Mouse (Mus musculus) liver, embryonic 14.5 days (tissue): ENCODE results near the gene Srm. TPM values are rescaled to one million over a fixed set of nuclear protein-coding genes. Genes with fewer than 3 reads are reported as not detected.

Source experiments
- ATAC-seq: fragments of 200-750 bp; cut with Nextera tagmentation; 2 replicates; pipeline ENCODE4 v1.8.0; 2017; ENCODE audit warnings: moderate number of reproducible peaks, mild to moderate bottlenecking, moderate library complexity; ENCODE audit not compliant: insufficient read depth
- DNase-seq, 3 experiments: peaks; one replicate each; pipeline ENCODE4 v3.0.0-alpha.2; 2012 to 2013; ENCODE audit warnings: low read depth in 3 of 3, low spot score in 3 of 3
- H3K27ac ChIP-seq: fragments of 300-500 bp; sonication (generic); 2 replicates; pipeline ENCODE4 v1.5.1; 2014; ENCODE audit warnings: moderate library complexity, mild to moderate bottlenecking, control low read depth, inconsistent platforms
- H3K27me3 ChIP-seq: fragments of 300-500 bp; sonication (generic); 2 replicates; pipeline ENCODE4 v1.6.1; 2014; ENCODE audit warnings: mild to moderate bottlenecking, low read length, moderate library complexity; ENCODE audit not compliant: control insufficient read depth, insufficient read depth
- H3K36me3 ChIP-seq: fragments of 300-500 bp; sonication (generic); replicated peaks from 2 replicates; pipeline ENCODE4 v1.6.1; 2014; ENCODE audit warnings: low read depth; ENCODE audit not compliant: control insufficient read depth, insufficient read depth
- H3K4me1 ChIP-seq, 2 experiments: fragments of 200-500 bp in 1 of 2; fragments of 300-500 bp in 1 of 2; sonication (generic) in 1 of 2; replicated peaks; 2 replicates each; pipeline ENCODE4 v1.6.1; 2012 to 2014; ENCODE audit warnings: antibody characterized with exemption in 1 of 2, inconsistent platforms in 1 of 2, low read length in 1 of 2; ENCODE audit not compliant: control insufficient read depth in 2 of 2, insufficient read depth in 2 of 2
- H3K4me2 ChIP-seq: fragments of 300-500 bp; sonication (generic); 2 replicates; pipeline ENCODE4 v1.6.1; 2014; ENCODE audit warnings: low read depth, mild to moderate bottlenecking, control low read depth, moderate library complexity
- H3K4me3 ChIP-seq, 2 experiments: fragments of 200-500 bp in 1 of 2; fragments of 300-500 bp in 1 of 2; sonication (generic) in 1 of 2; 2 replicates each; pipeline ENCODE4 v1.5.1; 2012 to 2014; ENCODE audit warnings: low read depth in 2 of 2, low read length in 2 of 2, mild to moderate bottlenecking in 2 of 2, control low read depth in 1 of 2, inconsistent platforms in 1 of 2, moderate library complexity in 1 of 2; ENCODE audit not compliant: insufficient read depth in 1 of 2
- H3K9ac ChIP-seq: fragments of 300-500 bp; sonication (generic); replicated peaks from 2 replicates; pipeline ENCODE4 v1.6.1; 2014; ENCODE audit warnings: mild to moderate bottlenecking, control low read depth, moderate library complexity
- H3K9me3 ChIP-seq: fragments of 300-500 bp; sonication (generic); 2 replicates; pipeline ENCODE4 v1.6.1; 2016; ENCODE audit warnings: low read length, mixed read lengths; ENCODE audit not compliant: control insufficient read depth
- CTCF ChIP-seq: IDR thresholded peaks from 2 replicates; pipeline ENCODE4 v1.5.1; 2016; ENCODE audit warnings: antibody characterized with exemption, low read depth, control low read depth
- EP300 ChIP-seq: IDR thresholded peaks from 2 replicates; pipeline ENCODE4 v1.6.1; 2016; ENCODE audit warnings: antibody characterized with exemption, low read depth
- WGBS: fragments of 180-500 bp; shearing (Covaris S2); extraction: QIAGEN DNeasy Blood & Tissue Kit; methylation state at CpG from one replicate; pipeline ENCODE4 v1.1.7; 2014; ENCODE audit not compliant: insufficient replicate concordance; 5-methylcytosine and 5-hydroxymethylcytosine counted together
- polyA plus RNA-seq, 2 experiments: library from polyadenylated mRNA; depleted of rRNA in 1 of 2; stranded (reverse) in 1 of 2; unstranded in 1 of 2; fragments of >200 nt; fragmentation: Nextera tagmentation in 1 of 2; extraction: Ambion mirVana in 1 of 2; gene quantifications; 2 replicates each; pipeline versions ENCODE4 v1.2.1 to v1.2.3; 2012 to 2014

Srm gene
- polyA plus RNA-seq, 2 experiments = 86.1 to 129 TPM

- no peak for TF ChIP-seq EP300
- no peak for TF ChIP-seq CTCF
- 78% methylated on average over 12 of the region's 12 CpGs for WGBS
- Histone ChIP-seq H3K27ac (no peak overlapping the region), H3K4me1 (peaks cover 0 to 3% of the 10 kb centered on the region in 2 experiments; a peak in 1 of 4 replicates), H3K4me3 (no peak overlapping the region), H3K9me3 (no peaks in the 10 kb centered on the region), H3K27me3 (no peaks in the 10 kb centered on the region), H3K4me2 (no peak overlapping the region), H3K9ac (no peak overlapping the region), H3K36me3 (peaks cover 30% of the 10 kb centered on the region)
- ATAC-seq (no peak), DNase-seq (no peak)
Measured at GRCm38 (mm10) chr4:148598826-148599225, 7.5 kb downstream of the Srm start.

- peaks cover 0 to 3% of the 10 kb centered on the region in 2 experiments; a peak in 1 of 4 replicates for H3K4me1 ChIP-seq
- no peak overlapping the region for H3K4me2 ChIP-seq
- H3K27me3 ChIP-seq = no peaks in the 10 kb centered on the region
- 72% methylated on average over 4 of the region's 4 CpGs for WGBS
- no peak overlapping the region for H3K9ac ChIP-seq
- no peaks in the 10 kb centered on the region for H3K9me3 ChIP-seq
- H3K36me3 ChIP-seq = peaks cover 15% of the 10 kb centered on the region
- ATAC-seq (no peak), DNase-seq (no peak)
- H3K27ac ChIP-seq = no peak overlapping the region
- TF ChIP-seq CTCF (no peak), EP300 (no peak)
- no peak overlapping the region for H3K4me3 ChIP-seq
Measured at GRCm38 (mm10) chr4:148600316-148600715, 9.0 kb downstream of the Srm start.

- no peak overlapping the region for H3K4me3 ChIP-seq
- no peaks in the 10 kb centered on the region for H3K27me3 ChIP-seq
- DNase-seq (no peak), ATAC-seq (no peak)
- H3K9me3 ChIP-seq = no peaks in the 10 kb centered on the region
- H3K4me2 ChIP-seq = no peak overlapping the region
- H3K27ac ChIP-seq = no peak overlapping the region
- WGBS = 51% methylated on average over 4 of the region's 4 CpGs
- H3K9ac ChIP-seq = no peak overlapping the region
- H3K36me3 ChIP-seq = peaks cover under 1% of the 10 kb centered on the region
- peaks cover 0 to 3% of the 10 kb centered on the region in 2 experiments; a peak in 1 of 4 replicates for H3K4me1 ChIP-seq
- TF ChIP-seq CTCF = no peak
- TF ChIP-seq EP300 = no peak
Measured at GRCm38 (mm10) chr4:148601871-148602270, 10.6 kb downstream of the Srm start.

- ATAC-seq (peak; percentile 14; the same call in 1 of the 2 replicates), DNase-seq (no peak)
- peak within 1 kb of the TSS; percentile 10 to 20; a peak in 2 of 4 replicates for H3K4me3 ChIP-seq
- TF ChIP-seq CTCF (no peak), EP300 (no peak)
- no peaks in the 10 kb centered on the region for H3K9me3 ChIP-seq
- no peaks in the 10 kb centered on the region for H3K36me3 ChIP-seq
- no peaks in the 10 kb centered on the region for H3K27me3 ChIP-seq
- H3K9ac ChIP-seq = no peak within 1 kb of the TSS
- H3K27ac ChIP-seq = no peak within 1 kb of the TSS
- 59% methylated on average over 14 of the region's 14 CpGs for WGBS
- H3K4me2 ChIP-seq = peak within 1 kb of the TSS; percentile 21
- peaks cover 0 to 3% of the 10 kb centered on the region in 2 experiments; a peak in 1 of 4 replicates for H3K4me1 ChIP-seq
Measured at GRCm38 (mm10) chr4:148602357-148603120, 11.2 kb downstream of the Srm start, which contains the start of gene Masp2. Gene Masp2, plus strand, starts transcription at chr4:148602554.

- Histone ChIP-seq H3K9ac (no peak overlapping the region), H3K4me3 (no peak overlapping the region), H3K4me2 (no peak overlapping the region), H3K9me3 (no peaks in the 10 kb centered on the region), H3K27me3 (no peaks in the 10 kb centered on the region), H3K27ac (no peak overlapping the region), H3K36me3 (no peaks in the 10 kb centered on the region), H3K4me1 (peaks cover 0 to 3% of the 10 kb centered on the region in 2 experiments; a peak in 1 of 4 replicates)
- WGBS = 69% methylated on average over 10 of the region's 10 CpGs
- TF ChIP-seq EP300 = no peak
- no peak for TF ChIP-seq CTCF
- ATAC-seq = no peak
- no peak for DNase-seq
Measured at GRCm38 (mm10) chr4:148603376-148604139, 12.3 kb downstream of the Srm start.
